Mouse (Mus musculus) cerebellum, adult 11 months (tissue): ENCODE measurements around the gene Rcan2.
"Not testable (repeated sequence)": the region's sequence is repeated elsewhere in the genome, so short reads cannot be mapped to it uniquely, and the experiment has no call there.

Experiments
- DNase-seq: peaks from one replicate; pipeline ENCODE4 v3.0.0; 2022

Gene Rcan2

DNA sequence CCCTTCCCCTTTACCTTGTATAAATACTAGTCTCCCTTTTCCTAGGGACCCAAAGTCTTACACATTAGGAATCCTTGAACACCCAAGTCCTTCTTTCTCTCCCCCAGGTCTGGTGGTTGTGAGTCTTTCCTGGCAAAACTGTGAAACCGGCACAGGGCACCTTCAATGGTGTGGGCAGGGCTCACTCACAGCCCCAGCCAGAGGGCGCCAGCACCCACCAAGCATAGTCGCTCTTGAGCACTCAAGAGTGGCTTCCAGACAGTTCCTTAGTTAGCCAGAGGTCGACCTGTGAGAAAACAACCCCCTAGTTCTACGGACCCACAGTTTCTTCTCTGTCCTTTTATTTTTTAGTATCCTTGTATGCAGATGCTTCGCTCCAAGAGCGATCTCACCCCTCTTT is at the start of gene Rcan2:
Rcan2 (plus strand) TSS at position 275 of the 400 bp plus-strand sequence.
- peak; percentile 77 for DNase-seq

DNA sequence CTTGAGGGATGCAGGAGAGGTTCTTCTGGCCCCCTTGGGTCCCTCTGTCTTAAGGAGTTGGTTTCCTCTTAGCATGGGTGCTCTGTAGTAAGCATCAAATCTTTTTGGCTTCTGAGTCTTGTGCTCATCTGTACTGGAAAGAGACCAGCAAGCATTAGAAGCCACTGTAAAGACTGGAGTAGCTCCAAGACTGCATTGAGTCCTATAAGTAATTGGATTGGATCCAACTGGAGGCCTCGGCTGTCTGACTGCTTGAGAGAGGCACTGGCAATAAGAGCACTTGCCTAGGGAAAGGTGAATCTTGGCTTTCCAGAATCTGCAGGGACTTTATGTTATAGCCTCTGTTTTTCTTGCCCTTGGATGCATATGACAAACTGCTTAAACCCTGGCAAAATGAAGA is 48.3 kb upstream of the Rcan2 start:
- no peak for DNase-seq

DNA sequence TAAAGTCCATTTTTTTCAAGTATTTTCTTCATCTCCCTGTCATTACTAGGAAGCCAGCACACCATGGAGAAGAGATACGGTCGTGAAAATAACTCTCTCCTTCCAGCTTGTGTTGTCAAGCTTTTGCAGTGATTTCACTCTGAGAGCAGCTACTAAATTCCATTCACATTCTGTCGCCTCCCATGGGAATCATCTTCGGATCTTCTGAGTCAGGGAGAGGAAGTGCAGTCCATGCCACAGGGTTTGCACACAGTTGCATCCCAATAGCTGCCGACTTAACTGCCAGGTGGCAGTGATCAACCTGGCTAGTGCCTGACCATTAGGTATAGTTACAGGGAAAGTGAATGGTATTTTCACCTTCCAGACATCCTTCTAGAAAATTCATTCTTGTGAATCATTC is 46.5 kb upstream of the Rcan2 start:
- DNase-seq, result no peak

DNA sequence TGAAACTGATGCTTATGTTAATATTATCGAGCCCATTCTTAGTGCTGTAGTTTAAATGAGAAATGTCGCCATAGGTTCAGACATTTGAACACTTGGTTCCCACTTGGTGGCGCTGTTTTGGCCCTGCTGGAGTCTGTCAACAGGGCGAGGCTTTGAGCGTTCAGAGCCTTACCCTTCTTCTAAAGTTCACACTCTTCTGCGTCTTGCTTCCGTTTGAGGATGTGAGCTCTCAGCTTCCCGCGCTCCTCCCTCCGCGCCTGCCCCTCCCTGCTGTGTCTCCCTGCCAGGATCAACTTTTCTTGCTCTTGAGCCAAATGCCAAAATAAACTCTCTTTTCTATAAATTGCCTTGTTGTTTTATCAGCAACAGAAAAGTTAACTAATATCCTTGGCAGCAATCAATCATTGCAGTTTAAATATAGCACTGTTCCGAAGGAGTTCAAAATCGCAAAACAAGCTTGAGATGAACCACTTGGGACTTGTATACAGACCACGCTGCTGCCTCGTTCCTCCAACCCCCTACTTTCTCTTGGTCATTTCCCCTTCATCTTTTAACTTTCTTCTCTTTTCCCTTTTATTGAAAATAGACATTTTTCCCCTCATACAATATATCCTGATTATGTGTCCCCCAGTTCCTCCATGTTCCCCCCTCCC is 42.4 kb upstream of the Rcan2 start:
- DNase-seq, result no peak

DNA sequence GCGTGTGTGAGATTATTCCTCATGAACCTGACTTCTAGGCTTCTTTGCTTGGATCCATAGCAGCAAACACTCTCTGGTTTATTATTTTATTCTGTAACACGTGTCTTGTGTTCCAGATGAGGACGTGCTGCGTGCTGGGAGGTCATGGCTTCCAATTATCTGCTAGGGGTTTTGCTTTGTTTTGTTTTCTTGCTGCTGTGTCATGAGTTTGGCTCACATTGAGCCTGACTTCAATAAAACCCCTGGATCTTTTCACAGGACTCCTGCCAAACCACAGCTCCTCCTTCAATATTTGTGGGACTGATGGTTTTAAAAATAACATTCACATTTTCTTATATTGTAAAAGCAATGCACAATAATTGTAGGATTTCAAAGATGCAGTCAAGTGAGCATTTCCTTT is 16.6 kb upstream of the Rcan2 start:
- no peak for DNase-seq

DNA sequence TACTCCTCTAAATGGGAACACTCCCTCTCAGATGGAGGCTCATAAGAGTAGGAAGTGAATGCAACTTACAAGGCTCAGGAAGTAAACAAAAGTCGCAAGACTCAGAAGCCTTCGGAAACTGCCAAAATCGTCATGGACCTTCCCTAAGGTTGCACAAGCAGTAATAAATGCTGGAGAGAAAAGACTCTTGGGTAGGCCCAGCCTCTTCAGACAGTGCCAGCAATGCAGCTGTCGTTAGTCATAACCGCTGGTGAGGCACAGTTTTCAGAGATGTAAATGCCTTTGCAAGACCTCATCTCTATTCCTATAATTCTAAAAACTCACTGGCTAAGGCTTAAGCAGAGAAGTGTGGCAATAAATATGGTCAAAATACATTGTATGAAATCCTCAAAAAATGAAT is 12.9 kb upstream of the Rcan2 start:
- no peak for DNase-seq

DNA sequence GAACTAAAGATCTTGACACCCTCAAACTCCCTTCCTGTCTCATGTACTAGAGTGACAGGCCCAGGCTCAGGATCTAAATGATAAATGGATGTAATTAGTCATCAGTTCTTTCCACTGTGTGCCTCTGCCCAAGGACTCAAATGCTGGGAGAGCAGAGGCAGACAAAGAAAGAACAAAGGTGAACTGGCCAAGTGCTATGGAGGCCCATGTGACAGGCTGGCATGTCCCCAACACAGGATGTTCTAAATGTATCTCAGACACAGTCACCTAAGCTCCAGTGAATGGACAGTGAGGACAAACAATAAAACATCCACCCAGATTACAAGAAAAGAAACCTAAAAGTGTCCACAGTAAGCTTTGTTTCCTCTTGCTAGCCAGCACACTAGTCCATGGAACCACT is 11.8 kb upstream of the Rcan2 start:
- DNase-seq, result no peak

DNA sequence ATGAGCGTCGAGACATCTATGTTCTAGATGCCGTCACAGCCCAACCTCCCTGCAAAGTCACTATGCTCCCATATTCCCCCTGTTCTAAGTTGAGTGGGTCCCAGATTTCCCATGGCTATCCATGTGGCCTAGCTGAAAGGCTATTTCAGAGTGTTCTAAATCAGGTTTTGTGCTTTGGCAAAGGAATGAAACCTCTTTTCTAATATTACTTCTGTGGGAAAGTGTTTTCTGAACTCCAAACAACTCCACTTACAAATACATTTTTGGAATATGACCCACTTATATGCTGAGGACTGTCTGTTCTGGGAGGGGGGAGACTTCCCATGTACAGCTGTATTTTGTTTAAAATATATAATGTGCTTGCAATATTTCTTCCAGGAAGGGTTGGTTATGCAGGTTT is 9.4 kb upstream of the Rcan2 start:
- no peak for DNase-seq

DNA sequence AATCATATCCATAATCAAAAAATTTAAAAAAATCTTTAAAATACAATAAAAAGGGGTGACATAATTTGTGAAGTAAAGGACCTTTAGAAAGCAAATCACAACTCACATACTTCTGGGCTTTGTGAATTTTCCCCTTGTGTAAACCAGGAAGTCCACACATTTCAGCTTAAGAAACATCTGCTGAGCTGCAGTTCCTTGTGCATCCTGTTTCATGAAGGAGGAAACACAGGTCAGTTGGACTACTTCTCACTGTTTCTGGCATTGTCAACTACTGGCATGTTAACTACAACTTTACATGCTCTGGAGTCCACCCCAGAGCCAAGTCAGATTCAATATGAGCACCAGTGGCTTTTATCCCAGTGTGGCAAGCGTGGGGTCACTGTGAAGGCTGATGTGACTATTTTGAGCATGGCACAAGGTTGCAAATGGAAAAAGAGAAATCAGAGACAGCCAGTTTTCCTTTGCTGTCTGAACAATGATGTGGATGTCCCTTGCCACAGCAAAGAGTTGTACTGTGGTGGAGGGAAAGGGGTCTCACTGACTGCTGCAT is 6.3 kb upstream of the Rcan2 start:
- no peak for DNase-seq

DNA sequence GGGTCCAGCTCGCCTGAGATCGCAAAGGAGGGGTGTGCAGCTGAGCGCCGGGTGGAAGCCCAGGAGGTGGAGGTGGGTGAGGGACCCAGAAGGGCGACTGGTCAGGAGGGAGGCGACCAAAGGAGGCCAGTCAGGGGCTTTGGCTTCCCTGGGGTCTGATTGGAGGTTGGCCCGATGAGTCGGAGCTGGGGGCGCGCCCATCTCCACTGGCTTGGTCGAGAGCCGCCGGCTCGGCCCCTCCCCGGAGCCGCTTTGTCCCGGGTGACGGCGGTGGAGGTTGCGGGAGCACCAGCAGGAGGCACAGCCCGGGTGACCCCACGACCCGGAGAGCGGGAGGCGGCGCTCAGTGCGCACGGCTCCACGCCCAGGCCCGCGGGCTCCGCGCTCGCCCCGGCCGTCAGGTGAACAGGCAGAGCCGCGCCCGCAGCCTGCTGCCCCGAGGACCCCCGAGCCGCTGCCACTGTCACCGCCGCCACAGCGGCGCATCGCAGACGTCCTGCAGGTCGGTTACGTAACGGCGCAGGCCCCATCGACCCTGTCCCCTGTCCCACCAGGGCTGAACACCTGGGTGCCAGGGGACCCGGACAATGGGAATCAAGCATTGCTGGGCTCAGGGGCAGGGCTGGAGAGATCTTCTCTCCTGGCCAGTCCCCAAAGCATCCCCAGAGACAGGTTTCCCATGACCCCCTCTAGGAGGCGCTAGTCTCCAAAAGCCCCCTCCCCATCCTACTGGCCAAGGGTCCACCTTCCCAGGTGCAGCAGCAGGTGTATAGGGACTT is 633 bp downstream of the Rcan2 start:
- peak; percentile 71 for DNase-seq

DNA sequence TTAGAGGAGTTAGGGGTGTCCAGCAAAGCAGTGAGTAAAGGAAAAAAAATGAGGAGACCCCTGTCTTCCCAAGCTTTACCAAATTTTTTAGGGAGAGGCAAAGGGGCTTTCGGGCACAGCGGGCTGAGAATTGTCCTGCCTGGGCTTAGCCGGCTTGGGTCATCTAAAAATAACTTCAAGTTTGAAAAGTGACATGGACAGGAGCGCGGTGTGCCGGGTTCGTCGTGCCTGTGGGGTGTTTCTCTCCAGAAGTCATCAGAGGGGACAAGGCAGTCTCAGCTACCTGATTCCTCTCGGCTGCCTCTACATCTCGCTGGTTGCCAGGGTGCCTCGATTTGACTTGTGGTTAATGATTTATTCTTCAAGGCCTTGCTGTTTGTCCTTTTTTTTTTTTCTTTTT is 1.3 kb downstream of the Rcan2 start:
- no peak for DNase-seq

DNA sequence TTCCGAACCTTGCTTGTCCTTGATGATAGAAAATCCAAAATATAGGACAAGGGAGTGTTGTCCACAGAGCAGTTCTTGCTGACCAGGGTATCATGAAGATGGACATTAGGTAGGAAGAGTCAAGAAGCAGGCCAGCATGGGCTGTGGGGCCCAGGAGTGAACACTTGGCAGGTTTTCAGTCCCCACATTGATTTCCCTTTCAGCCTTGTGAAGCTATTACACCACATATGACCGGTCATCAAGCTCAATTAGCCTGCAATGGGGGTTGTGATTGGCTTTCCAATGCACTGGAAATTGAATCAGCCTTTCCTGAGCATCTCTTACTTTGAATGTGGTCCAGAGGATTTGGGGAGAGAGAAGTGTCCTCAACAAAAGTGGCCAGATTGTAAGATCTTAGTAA is 2.0 kb downstream of the Rcan2 start:
- DNase-seq, result no peak

DNA sequence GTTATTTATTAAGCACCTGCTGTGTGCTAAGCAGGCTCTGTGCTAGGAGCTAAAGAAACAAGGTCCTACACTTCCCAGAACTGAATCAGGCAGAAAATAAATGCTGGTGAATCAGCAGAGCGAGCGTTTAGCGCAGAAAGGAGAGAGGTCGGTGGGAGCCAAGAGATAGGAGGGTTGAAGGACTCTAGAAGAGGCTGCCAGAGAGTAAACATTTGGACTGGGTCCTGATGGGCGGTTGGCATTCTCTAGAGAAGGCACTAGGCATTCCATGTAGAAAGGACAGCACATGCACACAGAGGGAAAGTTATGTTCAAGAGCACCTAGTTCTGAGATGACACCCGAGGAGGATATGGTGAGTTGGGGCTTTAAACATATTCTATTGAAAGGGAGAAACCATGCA is 2.6 kb downstream of the Rcan2 start:
- no peak for DNase-seq

DNA sequence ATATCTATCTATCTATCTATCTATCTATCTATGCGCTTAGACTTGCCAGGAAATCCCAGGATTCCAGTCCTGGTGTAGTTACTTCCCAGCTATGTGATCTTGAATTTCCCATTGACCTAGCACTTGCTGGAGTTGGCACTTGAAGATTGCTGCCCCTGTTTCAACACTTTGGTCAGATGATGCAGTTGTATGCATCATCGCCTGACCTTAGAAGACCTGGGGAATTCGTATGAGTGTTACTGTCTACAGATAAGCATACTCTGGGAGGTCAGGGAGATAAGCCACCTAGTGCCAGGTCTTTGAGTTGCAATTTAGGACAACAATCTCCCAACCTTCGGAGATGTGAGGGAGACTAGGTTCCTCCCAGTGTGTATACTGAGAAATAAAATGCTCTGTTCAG is 5.7 kb downstream of the Rcan2 start:
- no peak for DNase-seq

DNA sequence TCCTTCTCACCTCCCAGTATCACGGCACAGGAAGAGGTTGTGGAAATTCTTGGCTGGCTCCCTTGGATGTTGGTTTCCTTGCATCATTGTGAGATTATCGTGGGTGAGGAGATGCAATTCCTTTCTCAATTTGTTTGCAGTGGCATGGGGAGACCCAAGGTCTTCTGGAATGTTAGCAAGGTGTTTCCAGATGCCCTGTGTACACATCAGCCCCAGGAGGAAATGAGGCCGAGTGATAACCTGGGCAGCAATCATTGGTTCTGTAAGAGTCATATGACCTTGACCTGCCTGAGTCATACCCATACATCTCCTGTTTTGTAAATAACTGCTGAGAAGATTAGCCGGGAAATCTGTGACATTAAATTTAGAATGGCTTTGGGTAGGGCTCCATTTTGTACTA is 10.3 kb downstream of the Rcan2 start:
- no peak for DNase-seq

DNA sequence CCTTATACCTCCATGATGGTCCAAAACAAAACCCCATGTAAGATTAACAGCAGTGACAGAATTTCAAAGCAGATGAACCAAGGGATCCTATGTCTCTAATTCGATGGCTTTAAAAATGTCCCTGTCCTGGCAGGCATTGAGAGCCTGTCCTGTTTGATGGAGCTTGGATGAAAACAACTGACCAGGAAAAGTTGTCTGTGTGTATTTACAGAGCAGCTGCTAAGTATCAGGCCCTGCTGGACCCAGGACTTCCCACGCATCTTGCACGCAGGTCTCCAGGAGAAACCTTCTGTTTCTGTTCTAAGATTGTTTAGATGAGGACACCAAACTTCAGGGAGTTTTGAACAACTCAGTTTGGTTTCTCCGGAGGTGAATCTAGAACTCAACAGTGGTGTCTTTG is 14.2 kb downstream of the Rcan2 start:
- no peak for DNase-seq

DNA sequence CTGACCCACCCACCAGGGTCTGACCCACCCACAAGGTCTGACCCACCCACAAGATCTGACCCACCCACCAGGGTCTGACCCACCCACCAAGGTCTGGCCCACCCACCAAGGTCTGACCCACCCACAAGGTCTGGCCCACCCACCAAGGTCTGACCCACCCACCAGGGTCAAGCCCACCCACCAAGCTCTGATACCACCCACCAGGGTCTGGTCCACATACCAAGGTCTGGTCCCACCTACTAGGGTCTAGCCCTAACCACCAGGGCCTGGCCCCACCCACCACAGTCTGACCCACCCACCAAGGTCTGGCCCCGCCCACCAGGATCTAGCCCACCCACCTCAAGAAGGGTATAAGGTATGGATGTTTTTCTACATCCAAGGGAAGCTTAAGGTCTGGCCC is 15.3 kb downstream of the Rcan2 start:
- no peak for DNase-seq

DNA sequence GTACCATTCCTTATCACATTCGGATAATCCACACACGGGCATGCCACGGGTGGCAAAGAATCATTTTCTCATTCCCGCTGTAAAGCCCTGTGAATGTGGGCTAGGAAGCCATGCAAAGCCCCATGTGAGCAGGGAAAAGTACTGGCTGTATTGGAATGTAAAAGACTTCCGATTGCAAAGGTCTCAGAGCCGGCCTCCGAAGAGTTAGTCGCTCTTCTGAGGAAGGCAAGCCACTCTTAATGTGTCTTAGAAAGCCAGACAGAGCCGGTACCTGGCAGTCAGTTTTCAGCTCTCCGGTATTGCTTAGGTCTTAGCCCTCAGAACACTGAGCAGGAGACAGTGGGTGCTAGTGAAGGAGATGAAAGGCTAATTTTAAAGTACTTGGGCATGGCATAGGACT is 16.0 kb downstream of the Rcan2 start:
- no peak for DNase-seq

DNA sequence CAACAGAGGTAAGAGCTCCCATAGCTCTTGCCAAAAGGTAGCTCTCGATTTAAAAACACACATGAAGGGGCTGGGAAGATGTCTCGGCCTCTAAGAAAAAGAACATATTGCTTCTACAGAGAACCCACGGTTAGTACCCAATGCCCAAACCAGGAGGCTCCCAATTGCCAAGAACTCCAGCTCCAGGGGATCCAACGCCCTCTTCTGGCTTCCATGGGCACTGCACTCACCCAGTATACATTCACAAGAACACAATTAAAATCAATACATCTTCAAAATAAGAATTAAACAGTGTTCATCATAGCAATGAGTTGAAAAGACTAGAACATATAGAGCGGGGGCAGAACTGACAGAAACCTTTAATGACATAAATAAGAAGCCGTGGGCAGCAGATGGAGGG is 17.2 kb downstream of the Rcan2 start:
- no peak for DNase-seq

DNA sequence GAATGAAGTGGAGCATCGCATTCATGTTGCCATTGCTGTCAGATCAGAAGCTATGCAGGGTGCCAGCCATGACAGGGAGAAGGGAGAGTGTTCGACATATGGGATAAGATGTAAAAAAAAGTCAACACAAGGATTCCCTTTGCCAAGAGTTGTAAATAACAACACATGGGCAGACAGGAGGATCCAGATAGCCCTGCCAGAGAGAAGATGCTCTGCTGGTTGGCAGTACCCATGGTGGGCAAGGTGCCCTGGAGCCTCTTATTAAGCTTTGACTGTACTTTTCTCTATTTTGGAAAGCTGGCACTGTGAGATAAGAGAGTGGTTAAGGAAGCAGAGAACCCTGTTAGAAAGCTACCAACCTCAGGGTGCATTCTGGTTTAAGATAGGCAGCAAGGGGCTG is 19.8 kb downstream of the Rcan2 start:
- DNase-seq, result peak; percentile 81

DNA sequence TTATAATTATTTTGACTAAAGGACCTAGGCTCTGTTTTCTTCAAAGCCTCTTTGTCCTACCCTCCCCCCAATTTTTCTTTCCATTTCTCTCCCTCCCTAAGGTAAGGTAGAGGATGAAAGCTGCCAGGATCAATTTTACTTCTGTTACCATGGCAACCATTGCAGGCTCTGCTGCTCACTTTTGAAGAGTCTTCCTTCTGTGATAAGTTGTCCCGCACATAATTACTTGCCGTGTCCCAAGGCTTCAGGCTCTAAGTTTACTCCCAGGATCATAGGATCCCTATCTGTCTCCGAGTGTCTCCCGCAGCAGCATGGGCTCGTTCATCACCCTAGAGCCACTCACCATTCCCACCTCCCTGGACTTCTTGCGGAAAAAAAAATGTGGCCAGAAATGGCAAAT is 21.1 kb downstream of the Rcan2 start:
- DNase-seq, result no peak

DNA sequence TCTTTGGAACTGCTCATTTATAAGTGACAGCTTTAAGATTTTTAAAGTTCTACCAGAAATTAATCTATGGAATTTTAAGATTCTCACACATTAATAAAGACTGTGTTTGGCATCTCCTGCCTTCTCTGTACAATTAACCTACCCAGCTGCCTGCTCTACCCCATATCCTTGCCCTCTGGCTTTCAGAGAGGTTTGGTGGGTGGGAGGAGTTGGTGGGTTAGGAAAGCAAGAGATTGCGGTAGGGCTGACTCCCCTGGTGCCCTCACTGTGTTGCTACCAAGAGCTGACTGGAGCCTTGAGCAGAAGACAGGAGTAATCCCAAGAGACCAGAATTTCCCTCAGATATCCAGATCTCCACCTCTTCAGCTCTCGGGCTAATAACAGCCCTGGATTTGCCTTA is 21.5 kb downstream of the Rcan2 start:
- DNase-seq, result no peak

DNA sequence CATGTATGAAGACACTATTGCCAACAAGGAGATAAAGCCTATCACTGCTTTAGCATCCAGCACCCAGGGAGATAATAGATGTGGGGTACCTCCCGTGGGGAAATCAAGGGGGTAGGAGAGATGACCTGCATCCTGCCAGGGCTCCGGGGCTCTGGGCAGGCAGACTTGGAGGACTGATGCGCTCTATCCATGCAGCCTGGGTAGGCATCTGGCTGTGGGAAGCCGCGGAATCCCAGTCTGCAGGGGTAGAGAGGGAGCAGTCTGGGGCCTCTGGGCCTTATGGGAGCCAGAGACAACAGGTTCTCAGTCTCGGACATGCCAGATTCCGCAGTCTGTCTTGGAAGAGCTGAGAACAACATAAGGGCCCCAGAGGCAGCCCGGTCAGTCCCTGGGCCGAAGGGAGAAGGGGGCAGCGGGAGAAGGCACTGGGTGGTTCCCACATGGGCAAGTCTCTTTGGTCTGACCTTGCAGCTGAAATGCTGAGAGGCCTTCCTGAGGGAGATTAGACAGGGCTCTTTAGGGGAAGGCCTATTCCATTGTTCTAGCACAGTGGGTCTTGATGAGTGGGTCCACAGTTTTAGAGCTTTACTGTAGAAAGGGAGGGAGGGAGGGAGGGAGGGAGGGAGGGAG is 23.7 kb downstream of the Rcan2 start:
- no peak for DNase-seq

DNA sequence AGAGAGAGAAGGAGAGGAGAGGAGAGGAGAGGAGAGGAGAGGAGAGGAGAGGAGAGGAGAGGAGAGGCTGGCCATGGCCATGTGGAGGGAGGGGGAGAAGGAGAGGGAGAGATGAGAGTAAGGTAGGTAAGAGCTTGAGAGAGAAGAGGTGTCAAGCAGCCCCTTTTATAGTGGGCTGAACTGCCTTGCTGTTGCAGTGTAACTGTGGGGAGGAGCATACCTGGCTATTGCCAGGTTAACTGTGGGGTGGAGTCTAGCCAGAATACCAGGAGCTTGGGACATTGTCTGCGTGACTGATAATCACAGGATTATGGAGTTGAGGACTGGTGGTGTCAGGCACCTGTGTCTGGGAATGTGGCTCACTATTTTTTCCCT is 24.2 kb downstream of the Rcan2 start:
- DNase-seq, result not testable (repeated sequence)
